Mouse (Mus musculus): Measurements from ENCODE around the gene Epb42. TPM values are rescaled to one million over a fixed set of nuclear protein-coding genes. Genes with fewer than 3 reads are reported as not detected.
A peak's percentile ranks its signal among the peaks of the same experiment; 100 is the strongest.
"Not testable (repeated sequence)": the region's sequence is repeated elsewhere in the genome, so short reads cannot be mapped to it uniquely, and the experiment has no call there.

Epb42 gene
- total and polyA plus RNA-seq, 3 experiments = 0.09 to 0.41 TPM; not detected in 1

DNA sequence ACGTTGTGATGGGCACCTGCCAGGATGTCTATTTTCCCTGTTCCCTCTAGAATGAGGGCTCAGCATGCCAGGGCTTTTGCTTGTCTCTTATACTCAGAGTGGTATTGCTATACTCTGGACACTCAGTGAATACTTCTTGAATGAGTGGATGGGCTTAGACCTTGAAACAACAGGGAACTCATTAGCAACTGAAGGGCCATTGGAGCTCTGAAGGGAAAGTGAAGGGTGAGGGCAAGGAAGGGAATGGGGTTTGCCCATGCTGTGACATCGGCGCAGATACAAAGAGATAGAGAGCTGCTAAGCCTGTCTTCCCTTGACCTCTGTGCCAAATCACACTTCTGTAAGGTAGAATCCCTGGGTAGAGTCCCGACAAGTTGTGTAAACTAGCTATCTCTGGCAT, 8.8 kb upstream of the Epb42 start:
- Histone ChIP-seq H3K9ac (ENCODE audit: low read depth, low read length) (no peak overlapping the region), H3K27me3 (ENCODE audit: control insufficient read depth, insufficient read depth, low read length) (no peaks in the 10 kb centered on the region), H3K27ac (no peak overlapping the region), H3K79me2 (replicated peaks; ENCODE audit: control insufficient read depth, insufficient read depth, low read length) (no peaks in the 10 kb centered on the region), H3K4me1 (ENCODE audit: control insufficient read depth, insufficient read depth, low read length) (no peaks in the 10 kb centered on the region), H3K4me3 (no peak overlapping the region), H3K36me3 (ENCODE audit: control insufficient read depth, insufficient read depth, low read length) (no peaks in the 10 kb centered on the region)
- intact Hi-C loops (cut with DNase I) = no loop called here
- TF ChIP-seq CTCF (IDR thresholded peaks at IDR 0.05) (no peak), EP300 (IDR thresholded peaks at IDR 0.05; ENCODE audit: insufficient read depth, low read depth, low read length) (no peak), POLR2A (IDR thresholded peaks at IDR 0.05; ENCODE audit: insufficient read depth, low read depth, low read length) (no peak)
- 82% methylated on average over 4 of the region's 4 CpGs for WGBS
- no peak for DNase-seq

- TF ChIP-seq EP300 (IDR thresholded peaks at IDR 0.05; ENCODE audit: insufficient read depth, low read depth, low read length) (no peak), POLR2A (IDR thresholded peaks at IDR 0.05; ENCODE audit: insufficient read depth, low read depth, low read length) (no peak), CTCF (IDR thresholded peaks at IDR 0.05) (peak; percentile 71)
- H3K36me3 ChIP-seq (ENCODE audit: control insufficient read depth, insufficient read depth, low read length) = no peaks in the 10 kb centered on the region
- no peak overlapping the region for H3K27ac ChIP-seq
- no peaks in the 10 kb centered on the region for H3K79me2 ChIP-seq (replicated peaks; ENCODE audit: control insufficient read depth, insufficient read depth, low read length)
- DNase-seq = no peak
- 30% methylated on average over 5 of the region's 5 CpGs for WGBS
- no peaks in the 10 kb centered on the region for H3K4me1 ChIP-seq (ENCODE audit: control insufficient read depth, insufficient read depth, low read length)
- no peak overlapping the region for H3K4me3 ChIP-seq
- no peaks in the 10 kb centered on the region for H3K27me3 ChIP-seq (ENCODE audit: control insufficient read depth, insufficient read depth, low read length)
- H3K9ac ChIP-seq (ENCODE audit: low read depth, low read length) = no peak overlapping the region
- intact Hi-C loops (cut with DNase I) = loop anchor here (2.0 kb wide), 1 partner anchor 62 kb away; no protein-coding TSS in a partner anchor
Observed at GRCm38 (mm10) chr2:121041098-121041497, 4.2 kb upstream of the Epb42 start.

- DNase-seq = no peak
- Histone ChIP-seq H3K27me3 (ENCODE audit: control insufficient read depth, insufficient read depth, low read length) (no peaks in the 10 kb centered on the region), H3K79me2 (replicated peaks; ENCODE audit: control insufficient read depth, insufficient read depth, low read length) (no peaks in the 10 kb centered on the region), H3K4me1 (ENCODE audit: control insufficient read depth, insufficient read depth, low read length) (no peaks in the 10 kb centered on the region), H3K36me3 (ENCODE audit: control insufficient read depth, insufficient read depth, low read length) (no peaks in the 10 kb centered on the region), H3K27ac (no peak overlapping the region), H3K9ac (ENCODE audit: low read depth, low read length) (no peak overlapping the region), H3K4me3 (no peak overlapping the region)
- WGBS = 100% methylated on average over 1 of the region's 1 CpGs
- intact Hi-C loops (cut with DNase I) = no loop called here
- TF ChIP-seq EP300 (IDR thresholded peaks at IDR 0.05; ENCODE audit: insufficient read depth, low read depth, low read length) (no peak), CTCF (IDR thresholded peaks at IDR 0.05) (no peak), POLR2A (IDR thresholded peaks at IDR 0.05; ENCODE audit: insufficient read depth, low read depth, low read length) (no peak)
Observed at GRCm38 (mm10) chr2:121039382-121039781, 2.5 kb upstream of the Epb42 start.

GRCm38 (mm10) chr2:121038851-121039250, 2.0 kb upstream of the Epb42 start:
- H3K4me3 ChIP-seq; DNase-seq; intact Hi-C loops (cut with DNase I); H3K27me3 ChIP-seq (ENCODE audit: control insufficient read depth, insufficient read depth, low read length); H3K79me2 ChIP-seq (replicated peaks; ENCODE audit: control insufficient read depth, insufficient read depth, low read length); H3K27ac ChIP-seq; H3K9ac ChIP-seq (ENCODE audit: low read depth, low read length); H3K4me1 ChIP-seq (ENCODE audit: control insufficient read depth, insufficient read depth, low read length); H3K36me3 ChIP-seq (ENCODE audit: control insufficient read depth, insufficient read depth, low read length): not testable (repeated sequence)
- 91% methylated on average over 1 of the region's 1 CpGs for WGBS

DNA sequence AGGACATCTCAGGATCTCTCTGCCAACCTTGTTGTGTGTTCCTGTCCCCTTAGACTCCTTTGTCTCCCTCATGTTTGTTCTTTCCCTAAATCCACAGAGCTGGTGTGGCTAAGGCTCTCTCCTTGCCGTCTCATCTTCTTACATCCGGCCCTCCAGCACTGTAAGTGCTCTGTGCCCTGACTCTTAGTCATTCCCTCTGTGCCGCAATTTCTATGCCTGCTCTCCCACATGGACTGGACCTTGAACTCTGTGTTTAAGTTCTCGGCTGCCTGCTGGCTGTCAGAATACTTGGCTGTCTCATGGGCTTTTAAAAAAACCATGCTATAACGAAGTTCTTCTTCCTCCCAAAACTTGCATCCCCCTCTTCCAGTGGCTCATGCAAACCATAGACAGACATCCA, 14.0 kb downstream of the Epb42 start:
- Histone ChIP-seq H3K27ac (no peak overlapping the region), H3K79me2 (replicated peaks; ENCODE audit: control insufficient read depth, insufficient read depth, low read length) (no peaks in the 10 kb centered on the region), H3K4me1 (ENCODE audit: control insufficient read depth, insufficient read depth, low read length) (no peaks in the 10 kb centered on the region), H3K4me3 (no peak overlapping the region), H3K36me3 (ENCODE audit: control insufficient read depth, insufficient read depth, low read length) (no peaks in the 10 kb centered on the region), H3K27me3 (ENCODE audit: control insufficient read depth, insufficient read depth, low read length) (no peaks in the 10 kb centered on the region; the same call in 1 of the 2 replicates), H3K9ac (ENCODE audit: low read depth, low read length) (no peak overlapping the region)
- TF ChIP-seq EP300 (IDR thresholded peaks at IDR 0.05; ENCODE audit: insufficient read depth, low read depth, low read length) (no peak), CTCF (IDR thresholded peaks at IDR 0.05) (no peak), POLR2A (IDR thresholded peaks at IDR 0.05; ENCODE audit: insufficient read depth, low read depth, low read length) (no peak)
- intact Hi-C loops (cut with DNase I) = no loop called here
- 63% methylated on average over 5 of the region's 5 CpGs for WGBS
- DNase-seq = no peak

GRCm38 (mm10) chr2:121017151-121017550, 19.7 kb downstream of the Epb42 start:
- Histone ChIP-seq H3K36me3 (ENCODE audit: control insufficient read depth, insufficient read depth, low read length) (peaks cover 6% of the 10 kb centered on the region), H3K9ac (ENCODE audit: low read depth, low read length) (no peak overlapping the region), H3K27me3 (ENCODE audit: control insufficient read depth, insufficient read depth, low read length) (no peaks in the 10 kb centered on the region), H3K27ac (no peak overlapping the region), H3K79me2 (replicated peaks; ENCODE audit: control insufficient read depth, insufficient read depth, low read length) (no peaks in the 10 kb centered on the region), H3K4me3 (no peak overlapping the region), H3K4me1 (ENCODE audit: control insufficient read depth, insufficient read depth, low read length) (no peaks in the 10 kb centered on the region)
- intact Hi-C loops (cut with DNase I) = no loop called here
- peak in 1 of 2 experiments; percentile 33 for DNase-seq
- no peak for TF ChIP-seq CTCF (IDR thresholded peaks at IDR 0.05)
- TF ChIP-seq POLR2A (IDR thresholded peaks at IDR 0.05; ENCODE audit: insufficient read depth, low read depth, low read length) = no peak
- no peak for TF ChIP-seq EP300 (IDR thresholded peaks at IDR 0.05; ENCODE audit: insufficient read depth, low read depth, low read length)
- WGBS = 72% methylated on average over 1 of the region's 1 CpGs
